Mouse (Mus musculus): ENCODE results near the gene Rhcg.

Gene Rhcg

GRCm38 (mm10) chr7:79602006-79602405 lies 15.5 kb downstream of the Rhcg start:
- in situ Hi-C loops (cut with MboI): no loop called here

- in situ Hi-C loops (cut with MboI): no loop called here
Observed at GRCm38 (mm10) chr7:79600122-79600521, 17.3 kb downstream of the Rhcg start.

GRCm38 (mm10) chr7:79594854-79595253 lies 22.6 kb downstream of the Rhcg start:
- in situ Hi-C loops (cut with MboI): no loop called here

- in situ Hi-C loops (cut with MboI): no loop called here
Observed at GRCm38 (mm10) chr7:79591812-79592731, 25.4 kb downstream of the Rhcg start.

GRCm38 (mm10) chr7:79590560-79591110 lies 26.8 kb downstream of the Rhcg start:
- in situ Hi-C loops (cut with MboI): no loop called here

- in situ Hi-C loops (cut with MboI): no loop called here
Observed at GRCm38 (mm10) chr7:79589763-79590559, 27.5 kb downstream of the Rhcg start.

- in situ Hi-C loops (cut with MboI): no loop called here
Observed at GRCm38 (mm10) chr7:79588284-79588683, 29.2 kb downstream of the Rhcg start.

GRCm38 (mm10) chr7:79578851-79579241 lies 38.6 kb downstream of the Rhcg start:
- in situ Hi-C loops (cut with MboI): no loop called here

- in situ Hi-C loops (cut with MboI): no loop called here
Observed at GRCm38 (mm10) chr7:79577931-79578850, 39.3 kb downstream of the Rhcg start.

- in situ Hi-C loops (cut with MboI): no loop called here
Observed at GRCm38 (mm10) chr7:79577096-79577874, 40.2 kb downstream of the Rhcg start.

- in situ Hi-C loops (cut with MboI): no loop called here
Observed at GRCm38 (mm10) chr7:79576659-79577058, 40.8 kb downstream of the Rhcg start.

- in situ Hi-C loops (cut with MboI): no loop called here
Observed at GRCm38 (mm10) chr7:79572191-79572818, 45.2 kb downstream of the Rhcg start.

- in situ Hi-C loops (cut with MboI): no loop called here
Observed at GRCm38 (mm10) chr7:79568937-79569535, 48.4 kb downstream of the Rhcg start.

- in situ Hi-C loops (cut with MboI): no loop called here
Observed at GRCm38 (mm10) chr7:79568212-79568611, 49.2 kb downstream of the Rhcg start.

GRCm38 (mm10) chr7:79563675-79564074 lies 53.8 kb downstream of the Rhcg start:
- in situ Hi-C loops (cut with MboI): no loop called here

- in situ Hi-C loops (cut with MboI): no loop called here
Observed at GRCm38 (mm10) chr7:79562385-79562784, 55.1 kb downstream of the Rhcg start.

- in situ Hi-C loops (cut with MboI): no loop called here
Observed at GRCm38 (mm10) chr7:79558698-79559097, 58.8 kb downstream of the Rhcg start.

GRCm38 (mm10) chr7:79557728-79558221 lies 59.7 kb downstream of the Rhcg start:
- in situ Hi-C loops (cut with MboI): no loop called here

- in situ Hi-C loops (cut with MboI): no loop called here
Observed at GRCm38 (mm10) chr7:79555368-79556034, 62.0 kb downstream of the Rhcg start.

Measured in mature B cell (primary cell).